Mouse (Mus musculus) layer of hippocampus, postnatal 10 days (tissue): ENCODE data around the gene Knstrn. TPM values are rescaled to one million over a fixed set of nuclear protein-coding genes. Genes with fewer than 3 reads are reported as not detected.

ENCODE experiments used
- DNase-seq, 2 experiments: peaks; one replicate each; pipeline ENCODE4 v3.0.0; 2021; ENCODE audit warnings: low spot score in 2 of 2
- total RNA-seq, 2 experiments: library from RNA; stranded (reverse); gene quantifications; 2 replicates each; pipeline ENCODE4 v1.2.3; 2021

Knstrn gene
- total RNA-seq, 2 experiments from 2014 or later: 5.4 to 5.6 TPM

DNA sequence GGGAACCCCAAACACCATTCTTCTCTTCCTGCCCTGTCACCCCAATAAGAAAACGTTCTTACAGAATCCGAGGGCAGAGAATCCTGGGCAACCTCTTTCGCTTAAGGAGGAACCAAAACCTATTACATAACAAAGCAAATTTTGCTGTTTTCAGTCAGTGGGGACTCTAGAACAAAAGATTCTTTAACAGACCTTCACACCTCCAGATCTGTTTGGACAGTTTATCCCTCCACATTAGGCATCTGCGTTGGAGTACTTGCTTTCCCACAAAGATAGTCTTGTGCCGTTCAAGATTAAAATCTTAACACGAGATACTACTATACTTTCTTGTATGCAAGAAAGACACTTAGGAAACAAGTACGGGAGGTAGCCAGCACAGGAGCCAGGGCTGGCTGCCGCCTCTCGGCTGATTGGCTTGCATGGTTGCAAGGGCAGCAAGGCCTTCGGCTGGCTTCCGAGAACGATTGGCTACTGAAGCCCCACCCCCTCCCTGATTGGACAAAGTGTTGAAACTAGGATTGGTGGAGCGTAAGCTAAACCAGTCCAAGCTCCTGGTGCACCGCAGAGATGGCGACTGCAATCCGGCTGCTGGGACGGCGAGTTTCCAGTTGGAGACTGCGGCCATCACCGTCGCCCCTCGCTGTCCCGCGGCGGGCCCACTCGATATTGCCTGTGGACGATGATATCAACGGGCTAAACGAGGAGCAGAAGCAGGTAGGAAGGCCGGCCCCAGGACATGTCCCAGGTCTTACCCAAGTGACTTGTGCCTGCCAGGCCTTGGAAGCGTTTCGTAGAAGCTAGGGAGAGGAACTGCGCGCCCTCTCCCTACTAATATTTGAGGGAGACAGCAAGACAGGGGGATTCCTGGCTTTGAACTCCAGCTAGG is 47.9 kb downstream of the Knstrn start, which contains the start of gene Ivd:
Ivd (plus strand) TSS at position 501 of the 886 bp plus-strand sequence.
- DNase-seq: peak; percentile 84 to 89

DNA sequence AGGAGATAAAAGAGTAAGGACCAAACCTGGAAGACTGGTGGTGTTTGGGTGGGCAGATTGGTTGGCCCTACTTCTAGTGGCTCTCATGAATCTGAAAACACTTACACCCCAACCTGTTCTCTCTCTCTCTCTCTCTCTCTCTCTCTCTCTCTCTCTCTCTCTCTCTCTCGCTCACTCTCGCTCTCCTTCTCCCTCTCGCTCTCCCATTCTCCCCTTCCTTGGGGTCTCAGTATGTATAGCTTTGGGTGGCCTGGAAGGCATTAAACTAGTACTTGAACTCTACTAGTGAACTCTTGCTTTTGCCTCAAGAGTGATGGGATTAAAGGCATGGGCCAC is 48.5 kb downstream of the Knstrn start:
- no peak for DNase-seq

DNA sequence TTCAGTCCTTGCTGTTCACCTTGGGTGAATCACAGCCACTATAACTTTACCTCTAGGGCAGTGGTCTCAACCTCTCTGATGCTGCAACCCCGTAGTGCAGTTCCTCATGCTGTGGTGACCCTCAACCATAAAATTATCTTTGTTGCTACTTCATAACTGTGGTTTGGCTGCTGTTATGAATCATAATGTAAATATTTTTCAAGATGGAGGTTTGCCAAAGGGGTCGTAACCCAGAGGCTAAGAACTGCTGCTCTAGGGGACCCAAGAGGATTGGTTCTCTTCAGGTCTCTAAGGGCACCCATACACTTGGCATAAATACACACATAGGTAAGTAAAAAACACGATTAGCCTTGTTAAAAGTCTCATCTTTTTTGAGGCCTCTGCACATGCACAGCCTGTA is 56.8 kb downstream of the Knstrn start:
- no peak for DNase-seq

DNA sequence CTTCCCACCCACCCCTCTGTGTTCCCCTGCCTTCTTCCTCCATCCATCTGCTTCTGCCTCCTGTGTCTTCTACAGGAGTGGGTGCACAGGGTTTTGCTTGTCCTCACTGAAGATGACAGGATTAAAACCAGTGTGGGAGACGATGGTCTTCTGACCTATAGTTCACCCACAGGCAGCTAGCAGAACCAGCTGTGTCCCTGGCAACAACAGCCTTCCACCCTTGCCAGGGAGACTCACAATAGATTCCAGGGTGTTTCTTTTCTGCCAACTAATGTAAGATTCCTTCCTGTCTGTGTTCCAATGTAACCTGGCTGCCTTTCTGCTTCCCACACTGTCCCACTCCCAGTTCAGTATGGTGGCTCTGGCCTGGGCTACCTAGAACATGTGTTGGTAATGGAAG is 57.2 kb downstream of the Knstrn start:
- peak in 1 of 2 experiments; percentile 22 for DNase-seq

GRCm38 (mm10) chr2:118873018-118873417 is 59.2 kb downstream of the Knstrn start:
- DNase-seq: no peak

DNA sequence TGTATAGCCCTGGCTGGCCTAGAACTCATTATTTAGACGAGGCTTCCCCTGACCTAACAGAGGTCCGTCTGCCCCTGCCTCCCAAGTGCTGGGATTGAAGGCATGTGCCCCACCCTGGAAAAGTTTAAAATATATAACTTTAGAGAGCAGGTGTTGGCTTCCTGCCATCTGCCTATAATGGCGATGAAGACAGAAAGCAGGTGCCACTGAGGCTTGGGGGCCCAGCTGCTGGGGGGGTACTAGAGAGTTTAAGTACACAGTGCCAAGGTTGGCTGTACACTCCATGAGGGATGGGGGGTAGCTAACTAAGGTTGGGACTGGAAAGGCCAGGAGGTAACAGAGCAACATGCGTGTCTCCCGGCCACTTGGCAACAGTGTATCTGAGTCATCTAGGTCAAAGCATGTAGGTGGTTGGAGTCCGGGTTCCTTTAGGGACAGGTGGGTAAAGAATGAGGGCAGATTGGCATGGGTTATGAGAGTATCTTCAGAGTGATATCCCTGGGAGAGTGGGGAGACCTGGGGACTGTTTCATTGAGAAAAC is 60.2 kb downstream of the Knstrn start:
- DNase-seq: no peak

DNA sequence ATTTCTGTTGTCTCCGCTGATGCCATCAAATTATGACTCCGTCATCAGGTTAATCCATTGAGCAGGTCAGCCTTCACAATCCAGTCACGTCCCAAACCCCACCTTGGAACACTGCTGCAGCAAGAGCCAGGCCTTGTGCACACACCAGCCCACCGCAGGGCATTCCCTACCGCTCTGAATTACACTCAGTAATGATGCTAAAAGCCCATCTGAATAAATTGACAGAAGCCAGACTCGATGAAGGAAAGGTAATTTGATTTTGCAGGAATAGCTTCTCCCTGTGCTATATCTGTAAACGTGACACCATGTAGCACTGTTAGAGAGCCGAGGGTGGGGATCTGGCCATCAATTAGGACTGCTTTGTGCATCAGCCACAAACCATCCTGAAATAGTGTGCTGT is 61.5 kb downstream of the Knstrn start:
- no peak for DNase-seq

DNA sequence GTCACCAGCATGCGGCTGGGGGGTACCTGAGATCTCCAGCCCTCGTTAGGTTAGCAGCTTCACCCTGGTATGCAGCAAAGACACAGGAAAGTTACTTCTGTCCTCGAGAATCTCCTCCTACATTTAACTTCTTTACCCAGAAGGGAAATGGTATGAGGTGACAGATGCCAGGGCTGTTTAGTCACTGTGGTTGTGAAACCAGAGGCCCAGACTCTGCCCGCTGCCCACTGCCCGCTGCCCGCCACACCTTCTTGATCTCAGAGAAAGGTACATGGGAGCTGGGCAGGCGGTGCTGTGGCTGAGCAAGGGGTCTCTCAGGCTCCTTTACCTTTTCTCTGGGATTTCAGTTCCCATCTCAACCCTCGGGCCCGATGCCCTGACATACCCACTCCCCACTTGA is 62.6 kb downstream of the Knstrn start:
- no peak for DNase-seq

DNA sequence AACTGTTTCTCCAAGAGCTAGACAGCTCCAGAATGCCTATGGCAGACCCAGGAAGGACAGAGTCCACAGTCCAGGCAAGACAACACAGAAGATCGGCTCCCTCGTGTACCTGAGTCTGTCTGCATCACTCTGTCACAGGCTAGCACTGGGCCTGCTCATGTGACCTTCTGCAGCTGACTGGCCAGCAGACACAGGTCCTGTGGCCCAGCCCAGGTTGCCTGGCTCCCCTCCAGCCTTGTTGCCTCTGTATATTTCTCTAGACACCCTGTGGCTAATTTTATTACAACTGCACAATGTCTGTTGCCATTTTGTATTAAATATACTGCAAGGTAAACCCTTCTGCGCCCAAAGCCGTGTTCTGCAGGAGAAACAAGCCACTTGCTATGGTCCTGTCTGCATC is 67.2 kb downstream of the Knstrn start:
- no peak for DNase-seq

GRCm38 (mm10) chr2:118881956-118882355 is 68.2 kb downstream of the Knstrn start:
- no peak for DNase-seq

- peak; percentile 94 to 95 for DNase-seq
These were observed 69.3 kb downstream of the Knstrn start for GRCm38 (mm10) chr2:118882840-118883679.

GRCm38 (mm10) chr2:118887440-118887839 is 73.6 kb downstream of the Knstrn start:
- DNase-seq: no peak

GRCm38 (mm10) chr2:118887845-118888548 is 74.2 kb downstream of the Knstrn start:
- DNase-seq: no peak

DNA sequence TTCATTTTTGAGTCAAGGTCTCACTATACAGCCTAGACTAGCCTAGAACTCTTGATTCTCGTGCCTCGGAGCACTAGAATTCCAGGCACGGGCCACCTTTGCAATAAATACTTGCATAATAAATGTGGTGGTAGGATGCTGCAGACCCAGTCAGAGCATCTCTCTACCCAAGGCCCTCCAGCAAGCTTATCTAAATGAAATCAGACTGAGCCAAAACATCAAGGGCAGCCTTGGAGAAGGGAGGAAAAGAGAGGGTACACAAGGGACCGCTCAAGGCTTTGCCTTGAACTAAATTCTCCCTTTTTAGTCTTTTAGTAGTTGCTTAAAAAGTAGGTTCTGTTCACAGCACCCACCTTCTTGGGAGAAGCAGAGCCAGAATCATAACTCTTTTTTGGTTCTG is 77.4 kb downstream of the Knstrn start:
- DNase-seq: no peak

DNA sequence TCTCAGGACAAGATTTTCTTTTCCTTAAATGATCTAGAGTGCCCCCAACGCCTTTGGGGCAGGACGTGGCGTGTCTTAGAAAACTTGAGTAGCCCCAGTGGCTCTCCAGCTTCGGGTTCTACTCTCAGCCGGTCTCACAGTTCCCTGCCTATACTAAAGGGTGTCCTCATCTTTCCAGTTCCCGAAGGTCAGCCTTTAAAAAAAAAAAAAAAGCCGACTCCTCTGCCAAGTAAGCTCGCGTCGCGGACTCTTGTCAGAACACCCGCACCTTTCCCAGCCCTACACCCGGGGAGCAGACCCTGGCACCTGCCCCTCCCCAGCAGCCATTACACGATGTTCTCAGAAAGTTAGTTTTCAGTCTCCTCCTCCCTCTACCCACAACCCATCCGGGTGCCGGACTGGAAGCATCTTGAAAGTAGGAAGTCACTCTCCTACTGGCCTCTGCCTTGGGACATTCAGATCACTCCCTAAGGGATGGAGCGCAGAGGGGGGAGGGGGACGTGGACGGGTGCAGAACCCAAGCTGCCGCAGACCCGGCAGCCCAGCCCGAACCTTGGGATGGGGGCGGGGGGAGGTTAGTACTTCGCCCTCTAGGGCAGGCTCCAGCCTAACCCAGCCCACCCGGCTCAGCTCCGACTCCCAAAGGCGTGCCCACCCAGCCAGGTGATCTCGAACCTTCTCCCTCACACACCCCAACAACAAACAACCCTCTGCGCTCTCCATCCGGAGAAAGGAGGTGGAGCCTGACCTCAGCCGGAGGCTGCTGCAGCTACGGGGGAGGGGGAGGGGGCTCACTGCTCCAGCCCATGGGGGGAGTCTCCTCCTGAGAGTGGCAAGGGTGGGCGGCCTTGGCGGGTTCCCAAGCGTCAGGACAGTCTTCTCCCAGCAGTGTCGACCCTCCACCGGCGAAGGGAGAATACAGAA is 82.4 kb downstream of the Knstrn start:
- DNase-seq: peak; percentile 28 to 41

DNA sequence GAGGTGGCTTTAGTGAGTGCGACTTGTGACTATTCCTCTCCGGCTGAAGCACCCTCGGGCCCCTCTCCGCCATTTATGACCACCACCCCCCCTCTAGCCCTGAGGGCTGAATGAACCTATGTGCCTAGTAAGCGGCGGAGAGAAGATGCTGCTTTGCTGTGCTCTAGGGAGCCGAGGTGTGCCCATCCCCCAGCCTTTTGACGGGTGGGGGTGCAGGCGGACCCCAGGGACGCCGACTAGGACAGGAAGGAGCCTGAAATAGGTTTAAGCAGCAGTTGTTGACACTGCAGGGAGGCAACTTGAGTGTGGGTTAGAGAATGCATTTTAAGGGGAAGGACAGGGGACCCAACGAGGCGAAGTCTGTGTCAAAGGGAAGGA is 83.1 kb downstream of the Knstrn start:
- no peak for DNase-seq

DNA sequence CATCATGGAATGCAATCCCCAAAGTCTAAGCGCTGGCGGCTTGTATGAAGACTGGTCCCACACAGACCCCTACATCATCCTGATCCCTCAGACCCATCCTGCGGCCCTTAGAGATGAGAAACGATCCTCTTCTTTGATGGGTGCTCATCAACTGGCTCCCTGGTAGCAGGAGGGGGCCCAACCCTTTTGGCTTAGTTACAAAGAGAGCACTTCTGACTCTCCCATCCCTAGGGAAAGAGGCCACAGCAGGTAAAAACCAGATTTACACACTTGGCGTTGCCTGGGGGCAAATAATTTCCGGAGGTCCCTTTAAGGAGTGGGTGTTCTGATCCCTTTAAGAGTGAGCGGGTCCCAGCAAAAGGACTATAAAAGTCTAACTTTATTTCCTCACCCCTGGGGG is 83.6 kb downstream of the Knstrn start:
- no peak for DNase-seq

- DNase-seq: no peak
These were observed 84.0 kb downstream of the Knstrn start for GRCm38 (mm10) chr2:118897808-118898207.

GRCm38 (mm10) chr2:118898771-118899170 is 85.0 kb downstream of the Knstrn start:
- no peak for DNase-seq

GRCm38 (mm10) chr2:118899306-118899705 is 85.5 kb downstream of the Knstrn start:
- DNase-seq: no peak
